10 mouse cellular contexts compared by ENCODE assay signal in genomic region chr7:4503100-4503499, GRCm38 (mm10). TPM values are rescaled to one million over a fixed set of nuclear protein-coding genes. Genes with fewer than 3 reads are reported as not detected.
A peak's percentile ranks its signal among the peaks of the same experiment; 100 is the strongest.
DNase-seq lines count a peak whose midpoint lies in the region; ATAC-seq lines count a peak whose summit lies in the region.
"Had no signal": no experiment of that assay in that cellular context is flagged by ENCODE, and none has a peak within 500 bp of the region (broad histone marks: within the 10 kb centered on the region; RNA-seq: fewer than 3 reads in every experiment).

No protein-coding gene starts in this region.

- H3K27ac ChIP-seq in heart, embryonic 12.5 days (ENCODE audit: poor library complexity, severe bottlenecking) = no peak overlapping the region
- no peak overlapping the region for H3K27ac ChIP-seq in limb, embryonic 12.5 days
- no peak overlapping the region for H3K27ac ChIP-seq in limb, embryonic 10.5 days
- peak overlapping the region; percentile 50; the same call in 1 of the 2 replicates for H3K27ac ChIP-seq in limb, embryonic 15.5 days
- H3K27ac ChIP-seq in liver, embryonic 16.5 days (ENCODE audit: low read length) = peak overlapping the region; percentile 86

- 77% methylated on average over 4 of the region's 4 CpGs for WGBS in heart, embryonic 12.5 days
- WGBS in limb, embryonic 12.5 days = 78% methylated on average over 4 of the region's 4 CpGs
- whole genome bisulfite sequencing in limb, embryonic 10.5 days = 80% methylated on average over 4 of the region's 4 CpGs
- WGBS in limb, embryonic 15.5 days = 80% methylated on average over 4 of the region's 4 CpGs
- WGBS in liver, embryonic 16.5 days (ENCODE audit: insufficient replicate concordance) = 72% methylated on average over 4 of the region's 4 CpGs

- no peaks in the 10 kb centered on the region for H3K27me3 ChIP-seq in heart, embryonic 12.5 days (replicated peaks)
- no peaks in the 10 kb centered on the region for H3K27me3 ChIP-seq in limb, embryonic 12.5 days
- H3K27me3 ChIP-seq in limb, embryonic 10.5 days (ENCODE audit: low read depth, poor library complexity, severe bottlenecking) = no peaks in the 10 kb centered on the region
- no peaks in the 10 kb centered on the region for H3K27me3 ChIP-seq in limb, embryonic 15.5 days
- no peaks in the 10 kb centered on the region for H3K27me3 ChIP-seq in liver, embryonic 16.5 days (ENCODE audit: control insufficient read depth, insufficient read depth, low read depth, low read length)

- no peak for DNase-seq in heart, postnatal 36 days
- DNase-seq in limb, embryonic 10.5 days (ENCODE audit: low spot score) = no peak
- no peak for DNase-seq in spleen, adult 18-20 months
- DNase-seq in urinary bladder, adult 2 months (ENCODE audit: low spot score) = no peak

- no peak overlapping the region for H3K4me3 ChIP-seq in heart, embryonic 12.5 days
- no peak overlapping the region for H3K4me3 ChIP-seq in limb, embryonic 12.5 days (replicated peaks)
- no peak overlapping the region for H3K4me3 ChIP-seq in limb, embryonic 10.5 days
- no peak overlapping the region for H3K4me3 ChIP-seq in limb, embryonic 15.5 days
- no peak overlapping the region for H3K4me3 ChIP-seq in liver, embryonic 16.5 days (ENCODE audit: low read depth, low read length)

- H3K9me3 ChIP-seq in heart, embryonic 12.5 days (replicated peaks) = no peaks in the 10 kb centered on the region
- no peaks in the 10 kb centered on the region for H3K9me3 ChIP-seq in limb, embryonic 12.5 days
- no peaks in the 10 kb centered on the region for H3K9me3 ChIP-seq in limb, embryonic 10.5 days (replicated peaks)
- H3K9me3 ChIP-seq in limb, embryonic 15.5 days = no peaks in the 10 kb centered on the region
- no peaks in the 10 kb centered on the region for H3K9me3 ChIP-seq in liver, embryonic 16.5 days (replicated peaks; ENCODE audit: control insufficient read depth, low read length)
- H3K9me3 ChIP-seq: G1E had no signal

- intact Hi-C loops in heart, postnatal 36 days (cut with DNase I) = no loop called here

- peaks cover 38% of the 10 kb centered on the region for H3K4me1 ChIP-seq in heart, embryonic 12.5 days (replicated peaks)
- H3K4me1 ChIP-seq in limb, embryonic 12.5 days (replicated peaks) = peaks cover 24% of the 10 kb centered on the region
- peaks cover 24% of the 10 kb centered on the region for H3K4me1 ChIP-seq in limb, embryonic 10.5 days
- H3K4me1 ChIP-seq in limb, embryonic 15.5 days = peaks cover 27% of the 10 kb centered on the region
- peaks cover 41% of the 10 kb centered on the region for H3K4me1 ChIP-seq in liver, embryonic 16.5 days (ENCODE audit: control insufficient read depth, low read depth, low read length)

- no peak for ATAC-seq in heart, embryonic 12.5 days (ENCODE audit: insufficient number of reproducible peaks, low FRiP score)
- no peak for ATAC-seq in limb, embryonic 12.5 days (ENCODE audit: insufficient number of reproducible peaks, insufficient read depth, low FRiP score, low TSS enrichment, low read depth)
- no peak for ATAC-seq in limb, embryonic 15.5 days (ENCODE audit: insufficient number of reproducible peaks, low FRiP score, low TSS enrichment, low read depth)
- no peak for ATAC-seq in liver, embryonic 16.5 days (ENCODE audit: low read depth)
- ATAC-seq: forebrain, embryonic 16.5 days had no signal

- no peak overlapping the region for H3K9ac ChIP-seq in heart, embryonic 12.5 days
- no peak overlapping the region for H3K9ac ChIP-seq in limb, embryonic 12.5 days (replicated peaks)
- no peak overlapping the region for H3K9ac ChIP-seq in limb, embryonic 15.5 days
- no peak overlapping the region for H3K9ac ChIP-seq in liver, embryonic 16.5 days (ENCODE audit: low read depth, low read length)

- peaks cover 16% of the 10 kb centered on the region for H3K36me3 ChIP-seq in heart, embryonic 12.5 days
- peaks cover 6% of the 10 kb centered on the region; the same call in 1 of the 2 replicates for H3K36me3 ChIP-seq in limb, embryonic 12.5 days
- H3K36me3 ChIP-seq in limb, embryonic 10.5 days = peaks cover 5% of the 10 kb centered on the region
- 0 out of 2 replicates have a peak, but pooled peaks cover 2% of the 10 kb centered on the region for H3K36me3 ChIP-seq in limb, embryonic 15.5 days
- H3K36me3 ChIP-seq in liver, embryonic 16.5 days (ENCODE audit: control insufficient read depth, insufficient read depth) = no peaks in the 10 kb centered on the region

- H3K4me2 ChIP-seq in heart, embryonic 12.5 days = peak overlapping the region; percentile 83; the same call in 1 of the 2 replicates
- H3K4me2 ChIP-seq in limb, embryonic 12.5 days = 0 out of 2 replicates have a peak overlapping the region, but pooled peaks have one; percentile 85
- no peak overlapping the region for H3K4me2 ChIP-seq in limb, embryonic 15.5 days
- H3K4me2 ChIP-seq in liver, embryonic 16.5 days (ENCODE audit: low read depth, low read length) = no peak overlapping the region

RNA-seq across cellular contexts. Expression of gene Ppp1r12c, which starts 1.6 kb away (rescaled TPM):
- polyA plus RNA-seq in heart, embryonic 12.5 days (2016; fragmentation: Nextera tagmentation; extraction: Ambion mirVana) = 50.2 and 53.9 TPM in 2 replicates
- 10 to 100 TPM; 59.7 to 62.2 TPM for total RNA-seq in heart, postnatal 36 days (2021)
- polyA plus RNA-seq in limb, embryonic 12.5 days (2016; fragmentation: Nextera tagmentation; extraction: Ambion mirVana) = 65.3 and 70.3 TPM in 2 replicates
- 36.8 and 42.1 TPM in 2 replicates for polyA plus RNA-seq in limb, embryonic 10.5 days (2016; fragmentation: Nextera tagmentation; extraction: Ambion mirVana)
- polyA plus RNA-seq in limb, embryonic 15.5 days (2015; fragmentation: Nextera tagmentation; extraction: Ambion mirVana) = 35.9 and 46.8 TPM in 2 replicates
- 6.9 and 8.0 TPM in 2 replicates for polyA plus RNA-seq in liver, embryonic 16.5 days (2015; fragmentation: Nextera tagmentation; extraction: Ambion mirVana)
- polyA plus RNA-seq in urinary bladder, adult 2 months (2012; rRNA removed) = 72.0 and 159 TPM in 2 replicates

RNA-seq across cellular contexts. Expression of gene Tnnt1, which starts 13.1 kb away (rescaled TPM):
- 543 and 550 TPM in 2 replicates for polyA plus RNA-seq in heart, embryonic 12.5 days (2016; fragmentation: Nextera tagmentation; extraction: Ambion mirVana)
- total RNA-seq in heart, postnatal 36 days (2021) = 10 to 100 TPM; 20.0 to 21.3 TPM
- polyA plus RNA-seq in limb, embryonic 12.5 days (2016; fragmentation: Nextera tagmentation; extraction: Ambion mirVana) = 186 and 195 TPM in 2 replicates
- polyA plus RNA-seq in limb, embryonic 10.5 days (2016; fragmentation: Nextera tagmentation; extraction: Ambion mirVana) = 4.1 and 15.3 TPM in 2 replicates
- 229 and 541 TPM in 2 replicates for polyA plus RNA-seq in limb, embryonic 15.5 days (2015; fragmentation: Nextera tagmentation; extraction: Ambion mirVana)
- polyA plus RNA-seq in liver, embryonic 16.5 days (2015; fragmentation: Nextera tagmentation; extraction: Ambion mirVana) = 9.3 and 15.2 TPM in 2 replicates
- polyA plus RNA-seq in urinary bladder, adult 2 months (2012; rRNA removed) = 7.5 and 8.8 TPM in 2 replicates
- total RNA-seq: G1E had no signal

RNA-seq across cellular contexts. Expression of gene Tnni3, which starts 20.9 kb away (rescaled TPM):
- 1,739 and 1,749 TPM in 2 replicates for polyA plus RNA-seq in heart, embryonic 12.5 days (2016; fragmentation: Nextera tagmentation; extraction: Ambion mirVana)
- total RNA-seq in heart, postnatal 36 days (2021) = over 10,000 TPM in 1 of 2 experiments, 1,000 to 10,000 TPM in 1; 9,756 to 10,673 TPM
- 4.3 and 5.7 TPM in 2 replicates for polyA plus RNA-seq in limb, embryonic 12.5 days (2016; fragmentation: Nextera tagmentation; extraction: Ambion mirVana)
- 2.6 and 3.1 TPM in 2 replicates for polyA plus RNA-seq in limb, embryonic 10.5 days (2016; fragmentation: Nextera tagmentation; extraction: Ambion mirVana)
- 4.7 and 5.2 TPM in 2 replicates for polyA plus RNA-seq in limb, embryonic 15.5 days (2015; fragmentation: Nextera tagmentation; extraction: Ambion mirVana)
- 0.32 and 0.40 TPM in 2 replicates for polyA plus RNA-seq in liver, embryonic 16.5 days (2015; fragmentation: Nextera tagmentation; extraction: Ambion mirVana)
- 5.1 and 5.5 TPM in 2 replicates for polyA plus RNA-seq in urinary bladder, adult 2 months (2012; rRNA removed)
- total RNA-seq: G1E had no signal

RNA-seq across cellular contexts. Expression of gene Dnaaf3, which starts 29.2 kb away (rescaled TPM):
- polyA plus RNA-seq in heart, embryonic 12.5 days (2016; fragmentation: Nextera tagmentation; extraction: Ambion mirVana) = 0.54 and 0.83 TPM in 2 replicates
- total RNA-seq in heart, postnatal 36 days (2021) = 1 to 10 TPM; 2.0 to 3.0 TPM
- 3.7 and 4.1 TPM in 2 replicates for polyA plus RNA-seq in limb, embryonic 12.5 days (2016; fragmentation: Nextera tagmentation; extraction: Ambion mirVana)
- polyA plus RNA-seq in limb, embryonic 10.5 days (2016; fragmentation: Nextera tagmentation; extraction: Ambion mirVana) = 2.1 and 4.2 TPM in 2 replicates
- polyA plus RNA-seq in limb, embryonic 15.5 days (2015; fragmentation: Nextera tagmentation; extraction: Ambion mirVana) = 1.8 and 3.0 TPM in 2 replicates
- polyA plus RNA-seq in liver, embryonic 16.5 days (2015; fragmentation: Nextera tagmentation; extraction: Ambion mirVana) = 0.16 and 0.19 TPM in 2 replicates
- polyA plus RNA-seq in urinary bladder, adult 2 months (2012; rRNA removed) = 3.5 and 4.0 TPM in 2 replicates
- total RNA-seq: G1E had no signal
- polyA plus RNA-seq: G1E had no signal

RNA-seq across cellular contexts. Expression of gene Eps8l1, which starts 42.6 kb away (rescaled TPM):
- polyA plus RNA-seq in heart, embryonic 12.5 days (2016; fragmentation: Nextera tagmentation; extraction: Ambion mirVana) = 3.0 and 4.1 TPM in 2 replicates
- 1 to 10 TPM; 1.5 to 3.5 TPM for total RNA-seq in heart, postnatal 36 days (2021)
- polyA plus RNA-seq in limb, embryonic 12.5 days (2016; fragmentation: Nextera tagmentation; extraction: Ambion mirVana) = 6.2 and 6.4 TPM in 2 replicates
- polyA plus RNA-seq in limb, embryonic 10.5 days (2016; fragmentation: Nextera tagmentation; extraction: Ambion mirVana) = 2.7 and 5.4 TPM in 2 replicates
- 11.4 and 13.4 TPM in 2 replicates for polyA plus RNA-seq in limb, embryonic 15.5 days (2015; fragmentation: Nextera tagmentation; extraction: Ambion mirVana)
- polyA plus RNA-seq in liver, embryonic 16.5 days (2015; fragmentation: Nextera tagmentation; extraction: Ambion mirVana) = 1.1 and 2.6 TPM in 2 replicates
- polyA plus RNA-seq in urinary bladder, adult 2 months (2012; rRNA removed) = 19.2 and 21.2 TPM in 2 replicates
- polyA plus RNA-seq: G1E had no signal

Comparison
In these comparisons a context has a peak if more than half of its experiments do, and no peak if none do; other contexts are left out.
1. H3K27ac ChIP-seq: peak in limb, embryonic 15.5 days (single experiment) and liver, embryonic 16.5 days (single experiment); none in heart, embryonic 12.5 days (single experiment), limb, embryonic 12.5 days (single experiment) and limb, embryonic 10.5 days (single experiment).
2. H3K4me2 ChIP-seq: peak in heart, embryonic 12.5 days (single experiment) and limb, embryonic 12.5 days (single experiment); none in limb, embryonic 15.5 days (single experiment) and liver, embryonic 16.5 days (single experiment).
3. RNA of gene Tnnt1, which starts 13.1 kb away (polyA plus RNA-seq): 543 to 550 TPM in heart, embryonic 12.5 days, 229 to 541 TPM in limb, embryonic 15.5 days and 186 to 195 TPM in limb, embryonic 12.5 days; 4.1 to 15.3 TPM in limb, embryonic 10.5 days, 9.3 to 15.2 TPM in liver, embryonic 16.5 days and 7.5 to 8.8 TPM in urinary bladder, adult 2 months; every median in the first group is over 10 times any median in the second.
4. RNA of gene Tnni3, which starts 20.9 kb away (polyA plus RNA-seq): 1,739 to 1,749 TPM in heart, embryonic 12.5 days; 5.1 to 5.5 TPM in urinary bladder, adult 2 months, 4.7 to 5.2 TPM in limb, embryonic 15.5 days, 4.3 to 5.7 TPM in limb, embryonic 12.5 days, 2.6 to 3.1 TPM in limb, embryonic 10.5 days and 0.32 to 0.40 TPM in liver, embryonic 16.5 days; every median in the first group is over 100 times any median in the second.